Mouse (Mus musculus) CD4-positive, CD25-positive, alpha-beta regulatory T cell, adult 4 months (primary cell): ENCODE data around the gene Aen. TPM values are rescaled to one million over a fixed set of nuclear protein-coding genes. Genes with fewer than 3 reads are reported as not detected.

Experiments used
- ATAC-seq: one replicate; pipeline ENCODE4 v1.8.0; 2017
- polyA plus RNA-seq, 2 experiments: library from polyadenylated mRNA; unstranded; fragments of 100-300 nt; shearing (Covaris generic); gene quantifications; one replicate each; pipeline ENCODE4 v1.2.1; 2017

Gene Aen
- polyA plus RNA-seq: 10 to 100 TPM; 21.7 to 28.3 TPM

DNA sequence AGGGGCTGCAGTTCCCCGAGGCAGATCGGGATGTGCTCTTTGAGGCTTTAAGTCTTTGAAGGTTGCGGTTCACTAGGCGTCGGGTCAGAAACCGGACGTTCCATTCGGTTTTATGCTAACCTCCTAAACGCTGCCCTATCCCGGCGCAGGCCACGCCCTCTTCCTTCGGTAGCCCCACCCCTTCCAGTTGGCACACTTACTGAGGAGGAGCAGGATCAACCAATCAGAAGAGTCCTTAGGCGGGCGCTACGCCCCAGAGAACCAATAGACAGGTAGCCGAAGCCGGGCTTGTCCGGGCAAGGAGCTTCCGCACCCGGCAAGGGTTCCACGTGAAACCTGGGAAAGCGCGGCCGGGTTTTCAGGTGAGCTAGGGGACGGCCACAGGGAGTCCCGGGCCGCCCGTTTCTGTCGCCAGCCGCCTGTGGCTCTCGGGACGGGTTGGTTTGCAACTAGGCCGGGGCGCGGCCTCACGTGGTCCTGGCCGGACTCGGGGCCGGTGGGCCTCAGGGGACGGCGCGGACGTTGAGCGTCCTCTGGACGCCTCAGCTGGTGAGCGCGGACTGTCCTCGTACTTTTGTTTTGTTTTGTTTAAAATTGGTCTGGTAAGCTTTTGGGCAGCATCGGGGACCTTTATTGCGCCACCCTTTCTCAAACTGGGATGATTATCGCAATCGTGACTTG, at the start of gene Aen:
Gene Aen, plus strand, starts transcription at position 202 of the 681 bp plus-strand sequence.
- peak; percentile 100 for ATAC-seq

DNA sequence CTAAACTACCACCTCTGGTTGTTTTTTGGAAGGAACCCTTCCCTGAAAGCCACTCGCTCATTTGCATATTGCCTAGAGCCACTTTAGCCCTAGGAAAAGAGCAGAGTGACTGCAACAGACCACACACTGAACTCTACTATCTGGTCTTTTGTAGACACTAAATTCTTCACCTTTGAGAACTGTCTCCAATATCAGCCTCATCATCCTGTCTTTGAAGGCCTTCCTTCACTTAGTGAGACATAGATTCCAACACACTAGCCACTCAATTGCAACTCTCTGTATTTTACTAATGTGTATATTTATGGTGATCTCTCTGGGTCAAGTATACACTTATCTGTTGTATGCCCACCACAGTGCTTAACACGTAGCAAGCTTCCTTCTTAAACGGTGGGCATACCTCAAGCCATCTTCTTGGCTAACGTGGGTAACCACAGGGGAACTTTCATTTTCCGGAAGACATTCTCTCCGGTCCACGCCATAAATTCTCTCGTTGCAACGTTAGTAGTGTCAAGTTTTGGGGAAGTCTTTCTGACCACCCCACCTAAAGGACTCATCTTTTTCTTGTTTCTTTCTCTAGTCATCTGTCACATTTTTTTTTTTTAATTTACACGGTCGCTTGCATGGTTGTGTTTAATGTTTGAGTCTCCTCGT, 49.5 kb upstream of the Aen start:
- no peak for ATAC-seq

DNA sequence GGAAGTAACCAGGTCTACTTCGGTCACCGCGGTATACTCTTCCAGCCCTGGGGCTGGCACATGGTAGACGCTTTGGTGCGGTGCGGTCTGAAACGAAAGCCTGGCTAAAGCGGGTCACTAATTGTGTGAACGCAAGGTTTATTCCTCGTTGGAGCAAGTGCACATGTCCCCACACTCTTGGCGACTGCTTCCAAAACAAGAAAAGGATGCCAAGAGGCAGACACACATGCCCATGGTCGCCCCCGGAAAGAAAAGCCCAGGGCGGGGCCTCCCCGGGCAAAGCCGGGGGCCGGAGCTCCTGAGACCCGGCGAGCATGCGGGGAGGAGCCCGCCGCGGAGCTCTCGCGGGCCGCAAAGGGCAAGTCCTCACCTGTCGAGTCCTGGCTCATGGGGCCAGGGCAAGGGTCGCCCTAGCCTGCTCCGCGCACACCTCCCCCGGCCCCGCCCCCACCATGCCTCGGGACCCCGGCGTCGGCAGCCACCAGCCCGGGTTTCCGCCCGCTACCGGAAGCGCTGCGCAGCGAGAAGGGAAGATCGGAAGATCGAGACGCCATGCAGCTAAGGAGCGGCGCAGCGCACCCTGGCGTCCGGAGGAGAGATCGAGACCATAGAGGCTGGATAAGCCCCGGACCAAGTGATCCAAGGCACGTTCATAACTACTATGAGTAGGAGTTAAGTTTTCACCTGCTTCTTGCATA, 48.8 kb upstream of the Aen start, which contains the start of gene Det1:
Gene Det1, minus strand, starts transcription at position 527 of the 698 bp plus-strand sequence.
- peak; percentile 96 for ATAC-seq

DNA sequence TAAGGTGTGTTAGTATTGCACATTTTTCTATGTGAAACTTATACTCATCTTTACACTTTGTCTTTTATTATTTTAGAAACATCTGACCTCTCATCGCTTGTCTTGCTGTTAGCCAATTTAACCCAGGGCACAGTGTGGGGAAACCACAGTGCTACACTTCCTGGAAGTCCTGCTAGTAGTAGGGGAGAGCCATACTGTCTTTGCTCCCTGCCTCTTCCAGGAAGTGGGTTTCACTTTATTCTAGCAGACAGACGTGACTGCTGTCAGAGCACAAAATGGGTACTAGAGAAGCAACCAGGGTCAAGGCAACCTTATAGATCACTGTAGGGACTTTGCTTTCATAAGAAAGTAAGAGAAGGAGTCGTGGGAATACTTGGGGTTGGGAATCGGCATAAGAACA, 41.6 kb upstream of the Aen start:
- ATAC-seq: peak; percentile 99

- ATAC-seq: no peak
These were observed 40.5 kb upstream of the Aen start for GRCm38 (mm10) chr7:78855044-78855655.

GRCm38 (mm10) chr7:78863796-78864445, 31.7 kb upstream of the Aen start:
- ATAC-seq: no peak

GRCm38 (mm10) chr7:78864446-78864802, 31.2 kb upstream of the Aen start:
- ATAC-seq: no peak

- ATAC-seq: peak; percentile 54
These were observed 30.3 kb upstream of the Aen start for GRCm38 (mm10) chr7:78865212-78865949.

DNA sequence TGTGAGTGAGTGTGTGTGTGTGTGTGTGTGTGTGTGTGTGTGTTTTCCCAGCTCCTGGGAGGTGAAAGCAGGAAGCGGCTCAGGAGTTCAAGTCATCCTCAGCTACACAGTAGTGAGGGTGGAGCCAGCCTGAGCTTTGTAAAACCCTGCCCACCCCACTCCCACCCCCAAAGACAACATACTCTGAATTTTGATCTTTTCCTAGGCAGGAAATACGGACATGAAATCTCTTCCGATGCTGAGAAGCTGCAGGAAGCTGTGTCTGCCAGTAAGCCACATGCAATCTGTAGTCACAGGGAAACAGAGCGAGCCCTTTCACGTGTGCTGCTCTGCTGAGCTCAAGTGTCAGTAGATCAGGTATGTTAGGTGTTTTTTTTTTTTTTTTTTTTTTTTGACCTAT, 26.9 kb upstream of the Aen start:
- ATAC-seq: peak; percentile 60

- ATAC-seq: no peak
These were observed 23.3 kb upstream of the Aen start for GRCm38 (mm10) chr7:78872366-78872765.

GRCm38 (mm10) chr7:78872831-78873230, 22.8 kb upstream of the Aen start:
- ATAC-seq: no peak

DNA sequence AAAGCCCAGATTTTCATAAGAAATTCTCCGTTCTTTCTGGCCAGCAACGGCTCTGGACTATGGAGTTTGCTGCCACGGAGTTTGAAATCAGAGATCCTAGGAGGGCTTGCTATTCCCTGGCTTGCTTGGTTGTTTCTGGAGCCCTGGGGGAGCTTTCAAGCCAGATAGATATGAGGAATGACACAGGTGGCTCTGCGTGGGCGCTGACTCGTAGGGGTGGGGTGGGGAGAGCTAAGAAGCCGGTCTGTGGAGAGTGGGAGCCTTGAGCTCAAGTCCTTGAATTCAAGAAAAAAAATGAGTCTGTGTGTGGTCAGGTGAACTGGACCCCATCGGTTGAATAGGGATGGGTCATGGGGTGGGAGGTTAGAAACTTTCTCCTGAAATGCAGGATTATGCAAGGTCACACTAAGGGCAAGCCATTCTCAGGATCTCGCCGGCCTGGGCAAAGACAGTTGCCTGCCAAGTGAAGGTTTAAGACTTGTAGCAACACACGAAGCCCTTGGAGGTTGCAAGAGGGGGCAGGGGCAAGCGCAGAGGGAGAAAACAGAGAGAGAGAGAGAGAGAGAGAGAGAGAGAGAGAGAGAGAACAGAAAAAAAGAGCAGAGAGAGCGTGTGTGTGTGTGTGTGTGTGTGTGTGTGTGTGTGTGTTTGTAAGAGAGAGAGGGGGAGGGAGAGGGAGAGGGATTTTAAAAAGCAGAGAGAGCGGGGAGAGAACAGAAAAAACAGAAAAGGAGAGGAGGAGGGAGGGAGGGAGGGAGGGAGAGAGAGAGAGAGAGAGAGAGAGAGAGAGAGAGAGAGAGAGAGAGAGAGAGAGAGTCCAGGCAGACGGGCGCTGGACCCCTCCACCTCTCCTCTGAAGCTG, 13.8 kb upstream of the Aen start:
- no peak for ATAC-seq

GRCm38 (mm10) chr7:78882469-78882837, 13.2 kb upstream of the Aen start:
- peak; percentile 49 for ATAC-seq

- no peak for ATAC-seq
These were observed 12.5 kb upstream of the Aen start for GRCm38 (mm10) chr7:78883016-78883725.

DNA sequence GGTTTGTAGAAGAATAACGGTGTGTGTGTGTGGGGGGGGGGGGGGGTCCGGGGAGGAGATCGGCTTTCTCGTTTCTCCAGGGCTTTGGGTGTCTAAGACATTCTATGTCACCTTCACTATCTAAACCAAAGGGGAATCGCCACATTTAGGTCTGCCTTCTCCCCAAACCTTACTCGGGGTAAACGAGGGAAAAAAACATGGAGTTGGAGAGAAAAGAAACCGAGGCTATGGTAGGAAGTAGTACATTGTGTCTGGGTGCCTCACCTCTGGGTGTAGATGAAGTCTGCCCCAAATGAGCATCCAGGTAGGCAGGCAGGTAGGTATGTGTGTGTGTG, 12.0 kb upstream of the Aen start:
- no peak for ATAC-seq

DNA sequence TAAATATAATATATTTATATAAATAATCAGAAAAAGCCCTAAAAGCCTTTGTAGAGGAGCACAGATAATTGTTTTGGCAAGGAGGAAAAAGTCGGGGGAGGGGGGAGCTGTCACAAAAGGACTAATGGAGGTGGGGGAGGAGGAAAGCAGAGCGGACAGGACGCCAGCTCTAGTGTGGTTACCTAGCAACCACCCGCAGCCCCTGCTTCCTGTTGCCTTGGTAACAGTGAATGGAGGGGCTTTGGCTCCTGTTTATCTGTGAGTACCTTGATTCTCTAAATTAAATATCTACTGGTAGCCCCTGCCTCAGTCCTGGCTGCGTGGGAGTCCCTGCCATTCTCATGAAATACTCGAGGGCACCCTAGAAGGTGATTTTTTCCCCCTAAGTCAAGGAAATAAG, 11.5 kb upstream of the Aen start:
- ATAC-seq: peak; percentile 29

- ATAC-seq: no peak
These were observed 10.2 kb upstream of the Aen start for GRCm38 (mm10) chr7:78885404-78885803.

GRCm38 (mm10) chr7:78886496-78886895, 9.2 kb upstream of the Aen start:
- ATAC-seq: no peak

DNA sequence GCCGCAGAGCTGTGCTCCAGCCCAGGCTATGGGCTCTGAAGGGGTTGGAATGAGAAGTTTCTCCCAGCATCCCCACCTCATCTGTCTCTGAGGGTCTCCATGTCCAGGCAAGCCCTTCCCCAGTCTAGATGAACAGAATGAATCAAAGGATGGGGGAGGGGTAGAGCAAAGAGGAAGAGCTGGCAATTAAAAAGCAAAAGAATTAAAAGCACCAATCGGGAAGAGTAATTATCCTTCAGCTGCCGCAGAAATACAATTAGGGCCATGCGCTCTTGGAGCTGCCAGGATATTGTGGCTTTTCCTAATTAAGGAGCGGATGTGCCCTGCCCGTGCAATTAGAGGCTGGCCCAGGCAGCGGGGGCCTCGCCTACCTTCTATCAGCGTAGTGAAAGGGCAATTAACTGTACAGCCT, 8.2 kb upstream of the Aen start:
- no peak for ATAC-seq

DNA sequence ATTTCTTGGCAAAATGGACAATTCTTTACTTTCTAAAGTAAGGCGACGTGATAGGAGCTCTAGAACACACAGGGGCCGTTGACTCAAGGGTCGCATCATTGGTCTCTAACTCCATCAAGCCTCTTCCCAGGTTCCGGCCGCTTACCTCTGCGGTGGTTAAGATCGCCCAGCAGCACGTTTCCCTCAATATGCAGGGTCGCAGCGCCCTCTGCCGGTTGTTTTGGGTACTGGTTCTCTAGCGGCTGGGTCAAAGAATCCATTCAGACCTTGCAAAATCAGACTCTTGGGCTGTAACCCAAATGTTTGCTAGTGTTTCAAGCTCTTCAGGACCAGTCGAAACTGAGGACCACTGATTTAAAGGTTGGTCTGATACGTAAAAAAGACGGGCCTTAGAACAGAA, 5.0 kb upstream of the Aen start:
- peak; percentile 51 for ATAC-seq

GRCm38 (mm10) chr7:78893917-78894316, 1.7 kb upstream of the Aen start:
- no peak for ATAC-seq
